Mouse (Mus musculus) spleen, adult 18-20 months (tissue): ENCODE measurements around the gene Ascl2.

ENCODE experiments used
- DNase-seq, 2 experiments: peaks; one replicate each; pipeline ENCODE4 v3.0.0; 2022; ENCODE audit warnings: mixed read lengths in 2 of 2

Ascl2 gene

GRCm38 (mm10) chr7:142997403-142998150 is 28.5 kb upstream of the Ascl2 start:
- no peak for DNase-seq

- no peak for DNase-seq
These were observed 27.9 kb upstream of the Ascl2 start for GRCm38 (mm10) chr7:142996998-142997397.

- DNase-seq, result no peak
These were observed 26.7 kb upstream of the Ascl2 start for GRCm38 (mm10) chr7:142995630-142996338.

GRCm38 (mm10) chr7:142995004-142995403 is 25.9 kb upstream of the Ascl2 start:
- no peak for DNase-seq

- no peak for DNase-seq
These were observed 18.7 kb upstream of the Ascl2 start for GRCm38 (mm10) chr7:142987718-142988117.

- no peak for DNase-seq
These were observed 16.1 kb upstream of the Ascl2 start for GRCm38 (mm10) chr7:142985146-142985545.

- no peak for DNase-seq
These were observed 12.8 kb upstream of the Ascl2 start for GRCm38 (mm10) chr7:142981908-142982307.

GRCm38 (mm10) chr7:142967884-142968808 is 918 bp downstream of the Ascl2 start:
- peak in 1 of 2 experiments; percentile 14 for DNase-seq

- peak in 1 of 2 experiments; percentile 9 for DNase-seq
These were observed 1.6 kb downstream of the Ascl2 start for GRCm38 (mm10) chr7:142967414-142967883.

- DNase-seq, result no peak
These were observed 9.3 kb downstream of the Ascl2 start for GRCm38 (mm10) chr7:142959752-142960151.

- no peak for DNase-seq
These were observed 10.2 kb downstream of the Ascl2 start for GRCm38 (mm10) chr7:142958817-142959216.

GRCm38 (mm10) chr7:142956018-142956417 is 13.0 kb downstream of the Ascl2 start:
- DNase-seq, result no peak

GRCm38 (mm10) chr7:142949568-142949967 is 19.5 kb downstream of the Ascl2 start:
- DNase-seq, result no peak

GRCm38 (mm10) chr7:142937631-142938030 is 31.4 kb downstream of the Ascl2 start:
- no peak for DNase-seq

- no peak for DNase-seq
These were observed 33.4 kb downstream of the Ascl2 start for GRCm38 (mm10) chr7:142935708-142936107.

- no peak for DNase-seq
These were observed 36.6 kb downstream of the Ascl2 start for GRCm38 (mm10) chr7:142932469-142932868.

- DNase-seq, result no peak
These were observed 38.0 kb downstream of the Ascl2 start, which contains the start of gene Th for GRCm38 (mm10) chr7:142931028-142931427. TSS of gene Th (minus strand) at chr7:142931128.

- DNase-seq, result no peak
These were observed 39.5 kb downstream of the Ascl2 start for GRCm38 (mm10) chr7:142929516-142929915.

- DNase-seq, result no peak
These were observed 41.8 kb downstream of the Ascl2 start for GRCm38 (mm10) chr7:142927293-142927692.

GRCm38 (mm10) chr7:142918641-142919628 is 50.1 kb downstream of the Ascl2 start:
- peak; percentile 54 to 82 for DNase-seq

GRCm38 (mm10) chr7:142917659-142918058 is 51.4 kb downstream of the Ascl2 start:
- no peak for DNase-seq
